Mouse (Mus musculus): ENCODE data around the gene Casz1.

Gene Casz1

GRCm38 (mm10) chr4:148902919-148903727, 98.9 kb downstream of the Casz1 start:
- DNase-seq (ENCODE audit: low read depth, low spot score): peak; percentile 52

- DNase-seq (ENCODE audit: low read depth, low spot score): peak; percentile 54
These were observed 101.1 kb downstream of the Casz1 start for GRCm38 (mm10) chr4:148905295-148905694.

- DNase-seq (ENCODE audit: low read depth, low spot score): no peak
These were observed 102.6 kb downstream of the Casz1 start for GRCm38 (mm10) chr4:148906806-148907205.

GRCm38 (mm10) chr4:148908214-148908681, 104.0 kb downstream of the Casz1 start:
- DNase-seq (ENCODE audit: low read depth, low spot score): no peak

GRCm38 (mm10) chr4:148908760-148909510, 104.7 kb downstream of the Casz1 start:
- DNase-seq (ENCODE audit: low read depth, low spot score): no peak

- DNase-seq (ENCODE audit: low read depth, low spot score): no peak
These were observed 105.3 kb downstream of the Casz1 start for GRCm38 (mm10) chr4:148909566-148909965.

- no peak for DNase-seq (ENCODE audit: low read depth, low spot score)
These were observed 107.9 kb downstream of the Casz1 start for GRCm38 (mm10) chr4:148912134-148912533.

- DNase-seq (ENCODE audit: low read depth, low spot score): peak; percentile 46
These were observed 108.8 kb downstream of the Casz1 start for GRCm38 (mm10) chr4:148912826-148913590.

GRCm38 (mm10) chr4:148914863-148915622, 110.8 kb downstream of the Casz1 start:
- DNase-seq (ENCODE audit: low read depth, low spot score): peak; percentile 33

GRCm38 (mm10) chr4:148915849-148916248, 111.6 kb downstream of the Casz1 start:
- no peak for DNase-seq (ENCODE audit: low read depth, low spot score)

- no peak for DNase-seq (ENCODE audit: low read depth, low spot score)
These were observed 114.6 kb downstream of the Casz1 start for GRCm38 (mm10) chr4:148918707-148919447.

GRCm38 (mm10) chr4:148920610-148921009, 116.4 kb downstream of the Casz1 start:
- DNase-seq (ENCODE audit: low read depth, low spot score): no peak

- no peak for DNase-seq (ENCODE audit: low read depth, low spot score)
These were observed 118.0 kb downstream of the Casz1 start for GRCm38 (mm10) chr4:148922221-148922700.

GRCm38 (mm10) chr4:148923414-148923813, 119.2 kb downstream of the Casz1 start:
- no peak for DNase-seq (ENCODE audit: low read depth, low spot score)

GRCm38 (mm10) chr4:148923976-148924375, 119.7 kb downstream of the Casz1 start:
- no peak for DNase-seq (ENCODE audit: low read depth, low spot score)

- DNase-seq (ENCODE audit: low read depth, low spot score): no peak
These were observed 121.5 kb downstream of the Casz1 start for GRCm38 (mm10) chr4:148925589-148926359.

- no peak for DNase-seq (ENCODE audit: low read depth, low spot score)
These were observed 122.2 kb downstream of the Casz1 start for GRCm38 (mm10) chr4:148926459-148926858.

- no peak for DNase-seq (ENCODE audit: low read depth, low spot score)
These were observed 124.1 kb downstream of the Casz1 start for GRCm38 (mm10) chr4:148928316-148928715.

GRCm38 (mm10) chr4:148928876-148929275, 124.6 kb downstream of the Casz1 start:
- no peak for DNase-seq (ENCODE audit: low read depth, low spot score)
